Mouse (Mus musculus) right cerebral cortex, postnatal 36 days (tissue): ENCODE measurements around the gene Asb5.
"Not testable (repeated sequence)": the region's sequence is repeated elsewhere in the genome, so short reads cannot be mapped to it uniquely, and the experiment has no call there.

Source experiments
- DNase-seq, 2 experiments: peaks; one replicate each; pipeline ENCODE4 v3.0.0; 2022; ENCODE audit warnings: low spot score in 2 of 2, mixed read lengths in 1 of 2

The Asb5 gene

GRCm38 (mm10) chr8:54529382-54530296 is at the start of gene Asb5, which contains the start of gene Spcs3:
Gene Asb5, plus strand, starts transcription at chr8:54529580.
Gene Spcs3, minus strand, starts transcription at chr8:54529998.
- peak; percentile 91 to 94 for DNase-seq

- no peak for DNase-seq
Observed at GRCm38 (mm10) chr8:54486555-54487273, 42.7 kb upstream of the Asb5 start.

GRCm38 (mm10) chr8:54488437-54488836 is 40.9 kb upstream of the Asb5 start:
- no peak for DNase-seq

GRCm38 (mm10) chr8:54491057-54491690 is 38.2 kb upstream of the Asb5 start:
- DNase-seq, result no peak

GRCm38 (mm10) chr8:54491934-54492333 is 37.4 kb upstream of the Asb5 start:
- DNase-seq, result no peak

GRCm38 (mm10) chr8:54493110-54493509 is 36.3 kb upstream of the Asb5 start:
- no peak for DNase-seq

- no peak for DNase-seq
Observed at GRCm38 (mm10) chr8:54493915-54494314, 35.5 kb upstream of the Asb5 start.

- no peak for DNase-seq
Observed at GRCm38 (mm10) chr8:54503104-54503503, 26.3 kb upstream of the Asb5 start.

GRCm38 (mm10) chr8:54505060-54505459 is 24.3 kb upstream of the Asb5 start:
- no peak for DNase-seq

GRCm38 (mm10) chr8:54507428-54508095 is 21.8 kb upstream of the Asb5 start:
- DNase-seq, result peak; percentile 76 to 78

- no peak for DNase-seq
Observed at GRCm38 (mm10) chr8:54508096-54508456, 21.3 kb upstream of the Asb5 start.

GRCm38 (mm10) chr8:54508814-54509213 is 20.6 kb upstream of the Asb5 start:
- no peak for DNase-seq

GRCm38 (mm10) chr8:54509221-54509721 is 20.1 kb upstream of the Asb5 start:
- peak; percentile 40 to 70 for DNase-seq

GRCm38 (mm10) chr8:54511791-54512190 is 17.6 kb upstream of the Asb5 start:
- no peak for DNase-seq

GRCm38 (mm10) chr8:54512200-54512599 is 17.2 kb upstream of the Asb5 start:
- DNase-seq, result not testable (repeated sequence)

- no peak for DNase-seq
Observed at GRCm38 (mm10) chr8:54518756-54519460, 10.5 kb upstream of the Asb5 start.

GRCm38 (mm10) chr8:54520516-54520915 is 8.9 kb upstream of the Asb5 start:
- no peak for DNase-seq

GRCm38 (mm10) chr8:54525606-54526005 is 3.8 kb upstream of the Asb5 start:
- DNase-seq, result no peak

- DNase-seq, result no peak
Observed at GRCm38 (mm10) chr8:54526700-54527099, 2.7 kb upstream of the Asb5 start.

GRCm38 (mm10) chr8:54528571-54528970 is 809 bp upstream of the Asb5 start:
- no peak for DNase-seq

GRCm38 (mm10) chr8:54535172-54535571 is 5.8 kb downstream of the Asb5 start:
- no peak for DNase-seq
